Mouse (Mus musculus) limb, embryonic 11.5 days (tissue): ENCODE data around the gene Gigyf1. TPM values are rescaled to one million over a fixed set of nuclear protein-coding genes. Genes with fewer than 3 reads are reported as not detected.

Experiments
- ATAC-seq: fragments of 200-750 bp; cut with Nextera tagmentation; 2 replicates; pipeline ENCODE4 v1.8.0; 2017; ENCODE audit warnings: low read depth; ENCODE audit not compliant: insufficient number of reproducible peaks, low FRiP score, low TSS enrichment
- DNase-seq: peaks from one replicate; pipeline ENCODE4 v3.0.0-alpha.2; 2015; ENCODE audit warnings: low spot score
- H3K27ac ChIP-seq: fragments of 300-500 bp; sonication (generic); replicated peaks from 2 replicates; pipeline ENCODE4 v1.5.1; 2014; ENCODE audit warnings: low read depth, mild to moderate bottlenecking, low read length
- H3K27me3 ChIP-seq: fragments of 300-500 bp; sonication (generic); 2 replicates; pipeline ENCODE4 v1.6.1; 2014; ENCODE audit warnings: mild to moderate bottlenecking, low read length, mixed read lengths; ENCODE audit not compliant: control insufficient read depth, insufficient read depth
- H3K36me3 ChIP-seq: fragments of 300-500 bp; sonication (generic); 2 replicates; pipeline ENCODE4 v1.6.1; 2014; ENCODE audit warnings: mild to moderate bottlenecking, low read length, moderate library complexity, mixed read lengths; ENCODE audit not compliant: control insufficient read depth, insufficient read depth
- H3K4me1 ChIP-seq: fragments of 300-500 bp; sonication (generic); 2 replicates; pipeline ENCODE4 v1.6.1; 2014; ENCODE audit warnings: low read length, mixed read lengths; ENCODE audit not compliant: control insufficient read depth, insufficient read depth
- H3K4me2 ChIP-seq: fragments of 300-500 bp; sonication (generic); 2 replicates; pipeline ENCODE4 v1.6.1; 2014; ENCODE audit warnings: low read depth, mild to moderate bottlenecking, moderate library complexity; ENCODE audit not compliant: severe bottlenecking
- H3K4me3 ChIP-seq: fragments of 300-500 bp; sonication (generic); 2 replicates; pipeline ENCODE4 v1.5.1; 2014; ENCODE audit warnings: low read depth, low read length
- H3K9ac ChIP-seq: fragments of 300-500 bp; sonication (generic); 2 replicates; pipeline ENCODE4 v1.6.1; 2014; ENCODE audit warnings: mild to moderate bottlenecking, low read length
- H3K9me3 ChIP-seq: fragments of 300-500 bp; sonication (generic); 2 replicates; pipeline ENCODE4 v1.6.1; 2016; ENCODE audit warnings: low read length; ENCODE audit not compliant: control insufficient read depth
- WGBS: fragments of 180-500 bp; shearing (Covaris S2); extraction: QIAGEN DNeasy Blood & Tissue Kit; methylation state at CpG from one replicate; pipeline ENCODE4 v1.1.7; 2014; 5-methylcytosine and 5-hydroxymethylcytosine counted together
- polyA plus RNA-seq: library from polyadenylated mRNA; unstranded; fragments of >200 nt; fragmentation: Nextera tagmentation; extraction: Ambion mirVana; gene quantifications from 2 replicates; pipeline ENCODE4 v1.2.1, GENCODE M21; 2014

Gigyf1 gene
- 13.7 and 14.1 TPM in 2 replicates for polyA plus RNA-seq

GRCm38 (mm10) chr5:137518436-137518835 is at the start of gene Gigyf1:
Gene Gigyf1, plus strand, starts transcription at chr5:137518548.
- H3K27me3 ChIP-seq, result no peaks in the 10 kb centered on the region
- ATAC-seq (no peak), DNase-seq (peak; percentile 39)
- no peak within 1 kb of the TSS for H3K4me3 ChIP-seq
- no peak within 1 kb of the TSS for H3K9ac ChIP-seq
- 73% methylated on average over 5 of the region's 5 CpGs for WGBS
- no peak within 1 kb of the TSS for H3K4me2 ChIP-seq
- H3K27ac ChIP-seq, result no peak within 1 kb of the TSS
- H3K36me3 ChIP-seq, result peaks cover 38% of the 10 kb centered on the region
- no peaks in the 10 kb centered on the region for H3K4me1 ChIP-seq
- H3K9me3 ChIP-seq, result no peaks in the 10 kb centered on the region

DNA sequence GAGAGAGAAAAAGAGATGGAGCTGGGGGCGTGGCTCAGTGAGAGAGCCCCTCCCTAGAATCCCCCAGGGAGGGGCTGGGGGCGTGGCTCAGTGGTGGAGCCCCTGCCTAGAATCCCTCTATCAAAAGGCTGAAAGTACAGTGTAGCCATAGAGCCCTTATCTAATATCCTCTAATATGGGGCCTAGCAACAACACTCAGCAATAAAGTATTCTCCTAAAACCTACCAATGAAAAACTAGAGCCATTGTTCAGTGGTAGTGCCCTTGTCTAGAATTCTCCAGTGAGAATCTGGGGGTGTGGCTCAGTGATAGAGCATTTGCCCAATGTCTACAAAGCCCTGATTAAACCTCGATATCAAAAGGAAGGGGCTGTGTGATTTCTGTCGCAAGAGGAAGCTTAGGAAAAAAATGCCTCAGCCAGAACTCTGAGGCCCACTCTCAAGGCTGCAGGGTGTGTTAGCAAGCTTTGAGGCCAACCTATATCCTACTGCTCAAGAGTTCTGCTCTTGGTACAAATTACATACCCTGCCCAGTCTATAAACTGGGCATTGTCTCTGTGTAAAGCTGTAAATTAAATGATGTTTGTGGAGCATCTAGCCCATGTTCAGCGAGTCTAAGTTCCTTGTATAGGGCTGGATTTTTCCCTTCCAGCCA is 46.0 kb upstream of the Gigyf1 start:
- no peak overlapping the region for H3K27ac ChIP-seq
- H3K4me2 ChIP-seq, result no peak overlapping the region
- ATAC-seq (no peak), DNase-seq (no peak)
- no peak overlapping the region for H3K9ac ChIP-seq
- WGBS, result 72% methylated on average over 5 of the region's 5 CpGs
- no peaks in the 10 kb centered on the region for H3K27me3 ChIP-seq
- H3K4me1 ChIP-seq, result no peaks in the 10 kb centered on the region
- H3K4me3 ChIP-seq, result no peak overlapping the region
- no peaks in the 10 kb centered on the region for H3K36me3 ChIP-seq
- no peaks in the 10 kb centered on the region for H3K9me3 ChIP-seq

DNA sequence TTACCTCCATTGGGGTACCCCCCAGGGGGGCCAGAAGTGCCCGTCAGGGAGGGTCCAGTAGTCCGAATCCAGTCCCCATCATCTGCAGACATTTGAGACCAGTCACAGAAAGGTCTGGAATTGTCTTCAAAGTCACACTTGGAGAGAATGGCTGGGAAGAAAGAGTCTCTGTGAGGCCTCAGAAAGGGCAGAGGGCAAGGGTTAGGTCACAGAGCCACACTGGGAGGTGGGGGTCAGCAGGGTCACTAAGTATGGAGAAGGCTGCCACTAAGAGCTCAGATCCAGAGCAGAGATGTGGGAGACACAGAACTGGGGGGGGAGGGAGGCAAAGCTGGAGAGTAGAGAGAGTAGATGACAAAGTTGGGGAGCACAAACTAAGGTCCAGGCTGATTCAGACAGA is 44.0 kb upstream of the Gigyf1 start:
- Histone ChIP-seq H3K4me3 (no peak overlapping the region), H3K36me3 (no peaks in the 10 kb centered on the region), H3K4me2 (no peak overlapping the region), H3K27me3 (no peaks in the 10 kb centered on the region), H3K9me3 (no peaks in the 10 kb centered on the region), H3K9ac (no peak overlapping the region), H3K27ac (no peak overlapping the region), H3K4me1 (no peaks in the 10 kb centered on the region)
- WGBS, result 23% methylated on average over 2 of the region's 2 CpGs
- DNase-seq (no peak), ATAC-seq (no peak)

DNA sequence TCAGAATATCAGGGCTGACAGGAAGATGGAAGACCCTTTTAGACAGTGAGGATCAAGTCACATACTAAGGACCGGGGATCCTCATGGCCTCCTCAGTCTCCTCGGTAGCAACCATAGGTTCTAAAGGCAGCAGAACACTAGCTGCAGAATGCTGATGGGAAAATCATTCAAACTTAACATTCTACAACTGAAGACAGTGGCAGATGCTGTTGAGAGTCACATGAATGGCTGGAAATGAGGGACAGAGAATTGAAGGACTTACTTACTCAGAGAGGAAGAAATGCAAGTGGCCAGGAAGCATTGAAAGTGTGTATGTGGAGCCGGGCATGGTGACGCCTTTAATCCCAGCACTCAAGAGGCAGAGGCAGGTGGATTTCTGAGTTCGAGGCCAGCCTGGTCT is 41.4 kb upstream of the Gigyf1 start, which contains the start of gene Zan:
Gene Zan (minus strand): TSS at position 101 of the 400 bp plus-strand sequence.
- ATAC-seq (no peak), DNase-seq (no peak)
- H3K9ac ChIP-seq, result no peak within 1 kb of the TSS
- no peaks in the 10 kb centered on the region for H3K27me3 ChIP-seq
- no peaks in the 10 kb centered on the region for H3K9me3 ChIP-seq
- 0 out of 2 replicates have a peak, but pooled peaks cover under 1% of the 10 kb centered on the region for H3K4me1 ChIP-seq
- WGBS, result 83% methylated on average over 5 of the region's 5 CpGs
- no peaks in the 10 kb centered on the region for H3K36me3 ChIP-seq
- no peak within 1 kb of the TSS for H3K4me3 ChIP-seq
- H3K4me2 ChIP-seq, result no peak within 1 kb of the TSS
- H3K27ac ChIP-seq, result no peak within 1 kb of the TSS

- no peak overlapping the region for H3K27ac ChIP-seq
- no peaks in the 10 kb centered on the region for H3K36me3 ChIP-seq
Observed at GRCm38 (mm10) chr5:137481138-137481537, 37.2 kb upstream of the Gigyf1 start.

GRCm38 (mm10) chr5:137481897-137482296 is 36.5 kb upstream of the Gigyf1 start:
- 33% methylated on average over 8 of the region's 8 CpGs for WGBS
- ATAC-seq (0 out of 2 replicates have a peak, but pooled peaks have one; percentile 22), DNase-seq (no peak)
- H3K27me3 ChIP-seq, result no peaks in the 10 kb centered on the region
- H3K36me3 ChIP-seq, result no peaks in the 10 kb centered on the region
- H3K9ac ChIP-seq, result no peak overlapping the region
- H3K4me1 ChIP-seq, result 0 out of 2 replicates have a peak, but pooled peaks cover 2% of the 10 kb centered on the region
- no peak overlapping the region for H3K27ac ChIP-seq
- H3K9me3 ChIP-seq, result no peaks in the 10 kb centered on the region
- no peak overlapping the region for H3K4me3 ChIP-seq
- no peak overlapping the region for H3K4me2 ChIP-seq

More at GRCm38 (mm10) chr5:137481138-137481537, 37.2 kb upstream of the Gigyf1 start:
- ATAC-seq (no peak), DNase-seq (peak; percentile 86)
- Histone ChIP-seq H3K9ac (no peak overlapping the region), H3K4me3 (no peak overlapping the region), H3K4me1 (0 out of 2 replicates have a peak, but pooled peaks cover 2% of the 10 kb centered on the region), H3K4me2 (no peak overlapping the region), H3K9me3 (no peaks in the 10 kb centered on the region), H3K27me3 (no peaks in the 10 kb centered on the region)

DNA sequence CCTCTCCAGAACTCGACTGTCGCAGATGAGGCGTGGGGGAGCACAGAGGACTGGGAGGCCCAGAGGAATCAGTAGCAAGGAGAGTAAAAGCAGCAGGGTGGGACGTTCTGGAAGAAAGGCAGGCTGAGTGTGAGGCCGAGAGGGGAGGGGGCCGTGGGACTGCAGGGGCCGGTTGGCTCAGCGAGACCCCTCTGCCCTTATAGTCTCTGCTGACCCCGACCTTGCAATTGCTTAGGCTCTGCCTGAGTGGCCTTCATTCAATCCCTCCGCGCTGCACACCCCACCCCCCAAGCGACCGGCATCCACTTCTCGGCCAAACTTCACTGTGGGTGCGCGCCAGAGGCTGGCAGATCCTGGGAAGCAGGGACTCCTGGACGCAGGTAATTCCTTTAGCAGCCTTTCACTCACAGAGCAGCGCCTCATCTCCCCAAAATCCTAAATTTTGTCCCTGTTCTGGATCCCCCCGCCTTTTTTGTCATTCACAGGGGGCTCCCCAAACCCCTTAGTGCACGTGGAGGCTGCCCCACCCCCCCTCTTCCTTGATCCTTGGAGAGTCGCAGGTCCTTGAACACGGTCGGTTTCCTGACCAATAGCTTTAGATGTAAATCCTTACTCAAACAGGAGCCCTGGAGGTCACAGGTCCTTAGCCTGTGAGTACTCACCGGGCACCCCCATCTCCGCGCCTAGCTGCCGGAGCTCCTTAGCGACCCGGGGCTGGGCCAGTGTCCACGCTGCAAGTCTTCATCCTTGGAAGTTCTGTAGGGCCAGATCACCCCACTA is 33.1 kb upstream of the Gigyf1 start:
- Histone ChIP-seq H3K4me1 (0 out of 2 replicates have a peak, but pooled peaks cover 2% of the 10 kb centered on the region), H3K9me3 (no peaks in the 10 kb centered on the region), H3K4me3 (peak overlapping the region; percentile 33), H3K27me3 (no peaks in the 10 kb centered on the region), H3K4me2 (peak overlapping the region; percentile 75), H3K9ac (peak overlapping the region; percentile 9), H3K36me3 (no peaks in the 10 kb centered on the region), H3K27ac (no peak overlapping the region)
- DNase-seq (peak; percentile 48), ATAC-seq (no peak)
- 9% methylated on average over 30 of the region's 30 CpGs for whole genome bisulfite sequencing

DNA sequence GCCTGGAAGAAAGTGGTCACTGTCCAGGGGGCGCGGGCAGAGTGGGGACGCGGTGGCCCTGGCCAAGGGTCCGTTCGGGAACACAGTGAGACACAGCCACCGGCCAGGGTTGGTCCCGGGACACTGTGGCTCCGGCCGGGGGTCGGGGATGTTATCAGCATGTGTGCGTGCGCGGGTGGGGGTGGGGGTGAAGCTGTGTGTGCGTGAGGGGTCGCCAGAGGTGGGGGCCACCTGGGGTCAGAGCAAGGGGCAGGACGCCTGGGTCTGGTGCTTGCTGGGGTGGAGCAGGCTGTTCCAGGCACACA is 32.5 kb upstream of the Gigyf1 start:
- peak overlapping the region; percentile 9 for H3K9ac ChIP-seq
- peak overlapping the region; percentile 75 for H3K4me2 ChIP-seq
- H3K9me3 ChIP-seq, result no peaks in the 10 kb centered on the region
- DNase-seq, result no peak
- 0 out of 2 replicates have a peak, but pooled peaks have one; percentile 9 for ATAC-seq
- H3K4me3 ChIP-seq, result peak overlapping the region; percentile 33
- no peaks in the 10 kb centered on the region for H3K36me3 ChIP-seq
- 0 out of 2 replicates have a peak, but pooled peaks cover 2% of the 10 kb centered on the region for H3K4me1 ChIP-seq
- H3K27ac ChIP-seq, result no peak overlapping the region
- H3K27me3 ChIP-seq, result no peaks in the 10 kb centered on the region
- WGBS, result 2% methylated on average over 17 of the region's 17 CpGs
